Mouse (Mus musculus): ENCODE results near the gene Adgrf5. TPM values are rescaled to one million over a fixed set of nuclear protein-coding genes. Genes with fewer than 3 reads are reported as not detected.

Adgrf5 gene
- total RNA-seq, 2 experiments from 2014 or later, result 0.07 to 0.22 TPM

- no peak for ATAC-seq (ENCODE audit: poor library complexity, severe bottlenecking)
Measured at GRCm38 (mm10) chr17:43376527-43376926, 16.3 kb downstream of the Adgrf5 start.

- no peak for ATAC-seq (ENCODE audit: poor library complexity, severe bottlenecking)
Measured at GRCm38 (mm10) chr17:43378703-43379102, 18.5 kb downstream of the Adgrf5 start.

- no peak for ATAC-seq (ENCODE audit: poor library complexity, severe bottlenecking)
Measured at GRCm38 (mm10) chr17:43386331-43386730, 26.1 kb downstream of the Adgrf5 start.

- no peak for ATAC-seq (ENCODE audit: poor library complexity, severe bottlenecking)
Measured at GRCm38 (mm10) chr17:43387171-43387570, 26.9 kb downstream of the Adgrf5 start.

- ATAC-seq (ENCODE audit: poor library complexity, severe bottlenecking), result no peak
Measured at GRCm38 (mm10) chr17:43389256-43389655, 29.0 kb downstream of the Adgrf5 start.

GRCm38 (mm10) chr17:43392191-43392590 lies 31.9 kb downstream of the Adgrf5 start:
- no peak for ATAC-seq (ENCODE audit: poor library complexity, severe bottlenecking)

GRCm38 (mm10) chr17:43393669-43394068 lies 33.4 kb downstream of the Adgrf5 start:
- no peak for ATAC-seq (ENCODE audit: poor library complexity, severe bottlenecking)

- no peak for ATAC-seq (ENCODE audit: poor library complexity, severe bottlenecking)
Measured at GRCm38 (mm10) chr17:43395400-43396258, 35.4 kb downstream of the Adgrf5 start.

GRCm38 (mm10) chr17:43398612-43399011 lies 38.4 kb downstream of the Adgrf5 start:
- no peak for ATAC-seq (ENCODE audit: poor library complexity, severe bottlenecking)

GRCm38 (mm10) chr17:43399151-43399550 lies 38.9 kb downstream of the Adgrf5 start:
- no peak for ATAC-seq (ENCODE audit: poor library complexity, severe bottlenecking)

GRCm38 (mm10) chr17:43400483-43400882 lies 40.2 kb downstream of the Adgrf5 start:
- ATAC-seq (ENCODE audit: poor library complexity, severe bottlenecking), result no peak

GRCm38 (mm10) chr17:43403851-43404250 lies 43.6 kb downstream of the Adgrf5 start:
- no peak for ATAC-seq (ENCODE audit: poor library complexity, severe bottlenecking)

- no peak for ATAC-seq (ENCODE audit: poor library complexity, severe bottlenecking)
Measured at GRCm38 (mm10) chr17:43404408-43404807, 44.2 kb downstream of the Adgrf5 start.

GRCm38 (mm10) chr17:43406321-43406720 lies 46.1 kb downstream of the Adgrf5 start:
- no peak for ATAC-seq (ENCODE audit: poor library complexity, severe bottlenecking)

GRCm38 (mm10) chr17:43407548-43407947 lies 47.3 kb downstream of the Adgrf5 start:
- no peak for ATAC-seq (ENCODE audit: poor library complexity, severe bottlenecking)

GRCm38 (mm10) chr17:43413182-43413581 lies 52.9 kb downstream of the Adgrf5 start:
- ATAC-seq (ENCODE audit: poor library complexity, severe bottlenecking), result no peak

GRCm38 (mm10) chr17:43419204-43419603 lies 59.0 kb downstream of the Adgrf5 start:
- no peak for ATAC-seq (ENCODE audit: poor library complexity, severe bottlenecking)

- ATAC-seq (ENCODE audit: poor library complexity, severe bottlenecking), result no peak
Measured at GRCm38 (mm10) chr17:43420381-43420780, 60.1 kb downstream of the Adgrf5 start.

- ATAC-seq (ENCODE audit: poor library complexity, severe bottlenecking), result no peak
Measured at GRCm38 (mm10) chr17:43423953-43424352, 63.7 kb downstream of the Adgrf5 start.

GRCm38 (mm10) chr17:43431692-43432091 lies 71.4 kb downstream of the Adgrf5 start:
- ATAC-seq (ENCODE audit: poor library complexity, severe bottlenecking), result no peak

- ATAC-seq (ENCODE audit: poor library complexity, severe bottlenecking), result no peak
Measured at GRCm38 (mm10) chr17:43434485-43434884, 74.2 kb downstream of the Adgrf5 start.

- ATAC-seq (ENCODE audit: poor library complexity, severe bottlenecking), result no peak
Measured at GRCm38 (mm10) chr17:43451216-43451615, 91.0 kb downstream of the Adgrf5 start.

GRCm38 (mm10) chr17:43458598-43458997 lies 98.3 kb downstream of the Adgrf5 start:
- ATAC-seq (ENCODE audit: poor library complexity, severe bottlenecking), result peak; percentile 81

Measured in megakaryocyte, adult 5-6 weeks (primary cell).